Mouse (Mus musculus) cortical plate, adult 2 months (tissue): ENCODE measurements around the gene Vmn1r171.

Experiments
- CTCF ChIP-seq: fragments of 200-500 bp; IDR thresholded peaks from 2 replicates; pipeline ENCODE4 v1.5.1; 2011; ENCODE audit warnings: mild to moderate bottlenecking, control low read depth, low read length; ENCODE audit not compliant: insufficient read depth; ENCODE audit errors: extremely low read depth
- POLR2A ChIP-seq: fragments of 200-500 bp; IDR thresholded peaks from 2 replicates; pipeline ENCODE4 v1.6.1; 2011; ENCODE audit warnings: mild to moderate bottlenecking, low read length, control low read depth; ENCODE audit not compliant: insufficient read depth; ENCODE audit errors: extremely low read depth

GRCm38 (mm10) chr7:23630422-23630821, at the start of gene Vmn1r171:
- no peak for TF ChIP-seq CTCF
- TF ChIP-seq POLR2A, result no peak
